Mouse (Mus musculus) megakaryocyte progenitor cell, adult 5-6 weeks (primary cell): ENCODE measurements around the gene Gm16503. TPM values are rescaled to one million over a fixed set of nuclear protein-coding genes. Genes with fewer than 3 reads are reported as not detected.

ENCODE experiments used
- total RNA-seq, 2 experiments: library from RNA; stranded (forward) in 1 of 2; stranded (reverse) in 1 of 2; fragments of 157-497, 149-512 nt in 1 of 2; fragments of 200-1000 nt in 1 of 2; gene quantifications; 2 replicates each; pipeline versions ENCODE4 v1.2.3 to v1.2.4; 2015 to 2017

Gene Gm16503
- total RNA-seq, 2 experiments from 2014 or later: 0.17 to 0.79 TPM

Other genes starting within 250 kb of the Gm16503 start
- 0.07 and 0.74 TPM in 2 replicates for gene Zfp988, start 234.5 kb upstream of the Gm16503 start, total RNA-seq (2015)
- gene Zfp988, start 234.5 kb upstream of the Gm16503 start, total RNA-seq (2017): not detected in 2 replicates
- gene Zfp978, start 178.9 kb upstream of the Gm16503 start, total RNA-seq (2015): 0.30 TPM in 1 of 2 replicates, not detected in the other
- gene Zfp978, start 178.9 kb upstream of the Gm16503 start, total RNA-seq (2017): not detected in 2 replicates
- 15.3 and 23.5 TPM in 2 replicates for gene Zfp982, start 47.8 kb upstream of the Gm16503 start, total RNA-seq (2015)
- gene Zfp982, start 47.8 kb upstream of the Gm16503 start, total RNA-seq (2017): 7.7 and 12.0 TPM in 2 replicates
- 0.59 and 0.93 TPM in 2 replicates for gene Zfp985, start 13.1 kb downstream of the Gm16503 start, total RNA-seq (2015)
- gene Zfp985, start 13.1 kb downstream of the Gm16503 start, total RNA-seq (2017): 0.10 and 0.42 TPM in 2 replicates
- gene Zfp979, start 102.3 kb downstream of the Gm16503 start, total RNA-seq (2015): 3.8 and 5.4 TPM in 2 replicates
- 3.0 and 3.5 TPM in 2 replicates for gene Zfp979, start 102.3 kb downstream of the Gm16503 start, total RNA-seq (2017)
- gene Zfp534, start 162.3 kb downstream of the Gm16503 start, total RNA-seq (2015): 0.05 TPM in 1 of 2 replicates, not detected in the other
- gene Zfp534, start 162.3 kb downstream of the Gm16503 start, total RNA-seq (2017): 0.07 and 0.08 TPM in 2 replicates